Mouse (Mus musculus): ENCODE measurements around the gene Sfxn5. TPM values are rescaled to one million over a fixed set of nuclear protein-coding genes. Genes with fewer than 3 reads are reported as not detected.

The Sfxn5 gene
- polyA plus RNA-seq, 1 experiment, result 3.7 TPM

DNA sequence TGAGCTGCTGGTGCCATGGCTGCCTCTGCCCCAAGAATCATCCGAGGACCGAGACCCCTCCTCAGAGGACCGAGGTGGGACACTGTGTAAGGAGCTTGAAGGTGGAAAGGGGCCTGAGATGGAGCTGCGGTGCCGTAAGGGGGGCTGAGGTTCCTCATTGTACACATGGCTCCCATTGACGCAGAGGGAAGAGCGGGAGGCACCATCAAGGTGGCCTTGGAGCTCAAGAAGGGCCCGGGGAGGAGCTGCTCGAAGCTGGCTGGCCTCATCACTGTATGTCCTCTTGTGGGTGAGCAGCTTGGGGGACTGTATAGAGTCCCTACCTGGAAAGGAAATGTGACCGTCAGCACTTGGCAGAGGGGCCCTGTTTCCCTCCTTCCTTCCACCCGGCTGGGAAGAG, 14.9 kb upstream of the Sfxn5 start:
- no peaks in the 10 kb centered on the region; the same call in 1 of the 2 replicates for H3K27me3 ChIP-seq (ENCODE audit: control insufficient read depth, insufficient read depth, low read length)
- no peaks in the 10 kb centered on the region for H3K36me3 ChIP-seq (ENCODE audit: control insufficient read depth, insufficient read depth, low read length)
- DNase-seq, result no peak
- WGBS, result 95% methylated on average over 11 of the region's 11 CpGs
- H3K4me1 ChIP-seq (replicated peaks; ENCODE audit: control insufficient read depth, insufficient read depth, low read length), result no peaks in the 10 kb centered on the region
- TF ChIP-seq CTCF (IDR thresholded peaks at IDR 0.05; ENCODE audit: borderline replicate concordance, control insufficient read depth, extremely low read depth, insufficient read depth, low read length, poor library complexity), result no peak
- no peak for TF ChIP-seq POLR2A (IDR thresholded peaks at IDR 0.05; ENCODE audit: control insufficient read depth, extremely low read depth, insufficient read depth, low read length, poor library complexity)
- H3K27ac ChIP-seq (ENCODE audit: control insufficient read depth, insufficient read depth, low read length), result no peak overlapping the region
- H3K4me3 ChIP-seq (ENCODE audit: control insufficient read depth, insufficient read depth, low read length), result no peak overlapping the region

DNA sequence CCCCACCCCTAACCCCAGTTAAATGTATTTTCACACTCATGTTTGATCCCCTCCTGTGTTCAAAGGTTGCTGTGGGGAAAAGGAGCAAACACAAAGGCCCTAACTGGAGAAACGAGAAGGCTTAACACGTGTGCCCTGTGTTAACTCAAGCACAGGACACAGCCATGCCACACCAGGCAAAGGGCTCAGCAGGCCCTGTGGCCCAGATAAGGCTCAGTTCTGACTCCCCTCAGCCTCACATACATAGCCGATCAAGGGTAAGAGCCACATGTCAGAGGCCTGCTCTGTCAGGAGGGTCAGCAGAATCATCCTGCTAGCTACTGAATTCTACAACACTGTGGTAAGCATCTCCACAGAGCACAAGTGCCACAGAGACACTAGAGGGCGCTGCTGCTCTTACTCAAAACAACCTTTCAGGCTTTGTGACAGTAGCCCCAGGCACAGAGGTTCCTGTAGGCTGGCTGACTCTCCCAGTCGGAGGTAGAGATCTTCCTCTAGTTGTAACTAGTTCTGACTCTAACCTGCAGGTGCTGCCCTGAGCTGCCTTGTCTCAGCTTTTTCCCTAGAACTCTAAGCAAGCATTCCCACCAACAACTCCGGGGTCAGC, 12.9 kb upstream of the Sfxn5 start:
- Histone ChIP-seq H3K36me3 (ENCODE audit: control insufficient read depth, insufficient read depth, low read length) (no peaks in the 10 kb centered on the region), H3K27ac (ENCODE audit: control insufficient read depth, insufficient read depth, low read length) (no peak overlapping the region), H3K4me1 (replicated peaks; ENCODE audit: control insufficient read depth, insufficient read depth, low read length) (no peaks in the 10 kb centered on the region), H3K4me3 (ENCODE audit: control insufficient read depth, insufficient read depth, low read length) (no peak overlapping the region), H3K27me3 (ENCODE audit: control insufficient read depth, insufficient read depth, low read length) (no peaks in the 10 kb centered on the region; the same call in 1 of the 2 replicates)
- WGBS, result 55% methylated on average over 6 of the region's 6 CpGs
- peak; percentile 78 for DNase-seq
- TF ChIP-seq POLR2A (IDR thresholded peaks at IDR 0.05; ENCODE audit: control insufficient read depth, extremely low read depth, insufficient read depth, low read length, poor library complexity) (no peak), CTCF (IDR thresholded peaks at IDR 0.05; ENCODE audit: borderline replicate concordance, control insufficient read depth, extremely low read depth, insufficient read depth, low read length, poor library complexity) (peak; percentile 31; the same call in 1 of the 2 replicates)

DNA sequence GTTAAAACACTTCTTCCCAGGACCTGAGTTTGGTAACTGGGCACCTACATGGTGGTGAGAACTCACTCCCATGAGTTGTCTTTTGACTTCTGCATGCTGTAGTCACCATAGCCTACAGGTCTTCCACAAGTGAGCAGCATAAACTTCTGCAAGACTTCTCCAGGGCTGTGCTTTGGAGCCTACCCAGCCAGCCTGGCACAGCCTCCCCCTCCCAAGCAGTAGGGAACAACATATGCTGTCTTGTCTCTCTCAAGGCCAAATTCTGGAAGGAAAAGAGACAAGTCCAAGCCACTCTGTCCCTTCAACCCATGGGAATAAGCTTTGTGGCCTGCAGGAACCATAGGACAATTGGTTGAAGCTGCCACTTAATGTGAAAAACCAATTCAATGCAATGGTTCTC, 11.7 kb upstream of the Sfxn5 start:
- TF ChIP-seq POLR2A (IDR thresholded peaks at IDR 0.05; ENCODE audit: control insufficient read depth, extremely low read depth, insufficient read depth, low read length, poor library complexity) (no peak), CTCF (IDR thresholded peaks at IDR 0.05; ENCODE audit: borderline replicate concordance, control insufficient read depth, extremely low read depth, insufficient read depth, low read length, poor library complexity) (no peak)
- Histone ChIP-seq H3K27ac (ENCODE audit: control insufficient read depth, insufficient read depth, low read length) (no peak overlapping the region), H3K36me3 (ENCODE audit: control insufficient read depth, insufficient read depth, low read length) (no peaks in the 10 kb centered on the region), H3K4me1 (replicated peaks; ENCODE audit: control insufficient read depth, insufficient read depth, low read length) (no peaks in the 10 kb centered on the region), H3K27me3 (ENCODE audit: control insufficient read depth, insufficient read depth, low read length) (no peaks in the 10 kb centered on the region; the same call in 1 of the 2 replicates), H3K4me3 (ENCODE audit: control insufficient read depth, insufficient read depth, low read length) (no peak overlapping the region)
- DNase-seq, result no peak

DNA sequence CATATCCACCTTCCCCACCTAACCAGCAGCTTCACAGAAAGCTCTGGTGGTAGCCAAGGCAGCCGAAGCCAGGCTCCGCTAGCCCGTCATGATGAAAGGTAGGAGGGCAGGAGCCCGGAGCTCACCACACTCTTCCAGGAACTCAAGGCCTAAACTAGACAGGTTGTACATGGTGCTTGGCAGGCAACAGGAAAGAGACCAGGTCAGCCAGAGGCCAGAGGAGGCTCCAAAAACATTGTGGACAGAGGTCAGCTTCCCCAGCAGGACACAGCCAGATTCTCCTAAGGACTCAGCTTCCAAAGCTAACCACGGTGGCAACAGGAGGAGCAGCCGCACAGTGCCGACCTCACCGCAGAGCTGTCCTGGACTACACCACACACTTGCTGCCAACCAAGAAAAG, 9.8 kb upstream of the Sfxn5 start:
- DNase-seq, result no peak
- Histone ChIP-seq H3K36me3 (ENCODE audit: control insufficient read depth, insufficient read depth, low read length) (no peaks in the 10 kb centered on the region), H3K27me3 (ENCODE audit: control insufficient read depth, insufficient read depth, low read length) (no peaks in the 10 kb centered on the region; the same call in 1 of the 2 replicates), H3K27ac (ENCODE audit: control insufficient read depth, insufficient read depth, low read length) (no peak overlapping the region), H3K4me1 (replicated peaks; ENCODE audit: control insufficient read depth, insufficient read depth, low read length) (no peaks in the 10 kb centered on the region), H3K4me3 (ENCODE audit: control insufficient read depth, insufficient read depth, low read length) (no peak overlapping the region)
- TF ChIP-seq CTCF (IDR thresholded peaks at IDR 0.05; ENCODE audit: borderline replicate concordance, control insufficient read depth, extremely low read depth, insufficient read depth, low read length, poor library complexity) (no peak), POLR2A (IDR thresholded peaks at IDR 0.05; ENCODE audit: control insufficient read depth, extremely low read depth, insufficient read depth, low read length, poor library complexity) (no peak)
- 97% methylated on average over 8 of the region's 8 CpGs for WGBS

DNA sequence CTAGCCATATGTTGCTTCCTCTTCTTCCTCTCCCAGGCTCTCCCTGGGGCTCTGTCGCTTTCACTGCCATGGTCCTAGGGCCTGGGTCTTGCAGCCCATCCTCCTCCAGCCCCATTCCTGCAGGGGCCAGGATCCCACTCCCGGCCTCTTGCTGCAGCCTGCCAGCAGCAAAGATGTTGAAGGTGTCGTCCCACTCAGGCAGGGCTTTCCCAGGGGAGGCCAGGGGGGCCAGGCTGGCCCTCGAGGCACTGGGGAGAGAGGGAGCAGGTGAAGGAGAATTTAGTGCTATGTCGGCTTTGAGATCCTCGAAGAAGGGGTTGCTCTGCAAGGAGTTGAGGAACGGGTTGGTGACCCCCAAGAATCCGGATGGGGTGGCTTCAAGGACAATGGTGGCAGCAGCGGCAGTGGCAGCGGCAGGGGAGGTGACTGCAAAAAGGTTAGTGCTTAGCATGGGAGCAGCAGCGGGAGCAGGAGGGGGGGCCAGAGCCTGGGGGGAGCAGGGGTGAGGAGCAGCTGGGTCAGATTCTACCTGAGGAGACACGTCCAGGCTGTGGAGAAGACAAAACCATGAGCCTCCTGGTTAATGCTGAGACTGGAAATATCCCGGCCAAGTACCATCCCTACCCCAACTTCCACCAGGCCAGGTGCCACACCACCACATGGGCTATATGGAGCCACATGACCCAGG, 8.7 kb upstream of the Sfxn5 start:
- H3K4me3 ChIP-seq (ENCODE audit: control insufficient read depth, insufficient read depth, low read length), result no peak overlapping the region
- H3K27me3 ChIP-seq (ENCODE audit: control insufficient read depth, insufficient read depth, low read length), result no peaks in the 10 kb centered on the region; the same call in 1 of the 2 replicates
- no peaks in the 10 kb centered on the region for H3K36me3 ChIP-seq (ENCODE audit: control insufficient read depth, insufficient read depth, low read length)
- TF ChIP-seq POLR2A (IDR thresholded peaks at IDR 0.05; ENCODE audit: control insufficient read depth, extremely low read depth, insufficient read depth, low read length, poor library complexity) (no peak), CTCF (IDR thresholded peaks at IDR 0.05; ENCODE audit: borderline replicate concordance, control insufficient read depth, extremely low read depth, insufficient read depth, low read length, poor library complexity) (no peak)
- H3K27ac ChIP-seq (ENCODE audit: control insufficient read depth, insufficient read depth, low read length), result no peak overlapping the region
- 94% methylated on average over 13 of the region's 13 CpGs for WGBS
- DNase-seq, result no peak
- no peaks in the 10 kb centered on the region for H3K4me1 ChIP-seq (replicated peaks; ENCODE audit: control insufficient read depth, insufficient read depth, low read length)

DNA sequence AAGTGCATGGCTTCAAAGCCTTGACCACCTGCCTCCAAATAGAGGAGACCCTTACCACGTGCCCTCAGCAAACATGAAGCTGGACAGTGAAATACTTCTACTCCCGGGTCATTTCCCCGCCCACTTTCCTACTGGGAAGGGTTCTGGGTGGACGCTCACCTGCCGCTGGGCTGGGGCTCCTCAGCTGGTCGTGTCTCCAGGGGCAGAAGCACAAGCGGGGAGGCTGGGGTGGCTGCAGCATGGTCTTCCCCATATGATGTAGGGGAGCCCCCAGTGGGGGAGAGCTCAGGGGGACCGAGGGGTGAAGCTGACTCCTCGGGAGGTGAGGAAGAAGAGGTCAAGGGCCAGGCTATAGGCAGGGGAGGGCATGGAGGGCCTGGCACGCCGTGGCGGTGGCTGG, 7.0 kb upstream of the Sfxn5 start:
- TF ChIP-seq POLR2A (IDR thresholded peaks at IDR 0.05; ENCODE audit: control insufficient read depth, extremely low read depth, insufficient read depth, low read length, poor library complexity) (no peak), CTCF (IDR thresholded peaks at IDR 0.05; ENCODE audit: borderline replicate concordance, control insufficient read depth, extremely low read depth, insufficient read depth, low read length, poor library complexity) (no peak)
- H3K4me1 ChIP-seq (replicated peaks; ENCODE audit: control insufficient read depth, insufficient read depth, low read length), result no peaks in the 10 kb centered on the region
- no peak for DNase-seq
- no peaks in the 10 kb centered on the region for H3K36me3 ChIP-seq (ENCODE audit: control insufficient read depth, insufficient read depth, low read length)
- 90% methylated on average over 12 of the region's 12 CpGs for WGBS
- H3K4me3 ChIP-seq (ENCODE audit: control insufficient read depth, insufficient read depth, low read length), result no peak overlapping the region
- no peak overlapping the region for H3K27ac ChIP-seq (ENCODE audit: control insufficient read depth, insufficient read depth, low read length)
- no peaks in the 10 kb centered on the region for H3K27me3 ChIP-seq (ENCODE audit: control insufficient read depth, insufficient read depth, low read length)

Measured in thymus, adult 2 months (tissue).